Mouse (Mus musculus) MEL (cell line): ENCODE measurements around the gene Lrrc20.

Experiments used
- CHD1 ChIP-seq: IDR thresholded peaks from 2 replicates; pipeline ENCODE4 v1.6.1; 2012; ENCODE audit warnings: low read depth, mild to moderate bottlenecking, inconsistent platforms, low read length, improper control_type of control experiment
- CTCF ChIP-seq, 3 experiments: IDR thresholded peaks in 2 of 3; conservative IDR thresholded peaks in 1 of 3; 2 replicates each; pipeline ENCODE4 v1.5.1; 2011 to 2012; ENCODE audit warnings: low read length in 3 of 3, low read depth in 2 of 3, mild to moderate bottlenecking in 2 of 3, improper control_type of control experiment in 1 of 3, inconsistent platforms in 1 of 3, mixed read lengths in 1 of 3, moderate library complexity in 1 of 3; ENCODE audit not compliant: control insufficient read depth in 1 of 3, insufficient read depth in 1 of 3, poor library complexity in 1 of 3, severe bottlenecking in 1 of 3
- EP300 ChIP-seq, 2 experiments: IDR thresholded peaks; 2 replicates each; pipeline ENCODE4 v1.6.1; 2011; ENCODE audit warnings: improper control_type of control experiment in 2 of 2, low read length in 2 of 2, low read depth in 1 of 2, mild to moderate bottlenecking in 1 of 2
- GABPA ChIP-seq: IDR thresholded peaks from 2 replicates; pipeline ENCODE4 v1.6.1; 2012; ENCODE audit warnings: low read depth, mild to moderate bottlenecking, inconsistent platforms, low read length, improper control_type of control experiment, moderate library complexity
- JUND ChIP-seq: IDR thresholded peaks from 2 replicates; pipeline ENCODE4 v1.6.1; 2011; ENCODE audit warnings: low read depth, mild to moderate bottlenecking, improper control_type of control experiment, low read length
- KAT2A ChIP-seq: conservative IDR thresholded peaks from 2 replicates; pipeline ENCODE4 v1.6.1; 2012; ENCODE audit warnings: low read depth, low read length, improper control_type of control experiment, inconsistent platforms
- MAX ChIP-seq: IDR thresholded peaks from 2 replicates; pipeline ENCODE4 v1.6.1; 2011; ENCODE audit warnings: low read length, improper control_type of control experiment
- POLR2A ChIP-seq, 2 experiments: IDR thresholded peaks; 2 replicates each; pipeline ENCODE4 v1.6.1; 2011 to 2012; ENCODE audit warnings: low read length in 2 of 2, mild to moderate bottlenecking in 2 of 2, control low read depth in 1 of 2, improper control_type of control experiment in 1 of 2, low read depth in 1 of 2, moderate library complexity in 1 of 2; ENCODE audit not compliant: control insufficient read depth in 1 of 2, insufficient read depth in 1 of 2, poor library complexity in 1 of 2
- TCF12 ChIP-seq: IDR thresholded peaks from 2 replicates; pipeline ENCODE4 v1.6.1; 2014; ENCODE audit warnings: low read depth, mild to moderate bottlenecking, inconsistent platforms, low read length, improper control_type of control experiment, moderate library complexity
- USF2 ChIP-seq, 2 experiments: IDR thresholded peaks; 2 replicates each; pipeline ENCODE4 v1.6.1; 2011 to 2012; ENCODE audit warnings: improper control_type of control experiment in 2 of 2, low read length in 2 of 2, borderline replicate concordance in 1 of 2, inconsistent platforms in 1 of 2, low read depth in 1 of 2, mild to moderate bottlenecking in 1 of 2; ENCODE audit not compliant: insufficient read depth in 1 of 2
- ZMIZ1 ChIP-seq: IDR thresholded peaks from 2 replicates; pipeline ENCODE4 v1.6.1; 2012; ENCODE audit warnings: low read depth, mild to moderate bottlenecking, inconsistent platforms, low read length, improper control_type of control experiment, moderate library complexity

GRCm38 (mm10) chr10:61625381-61626257 is 150.0 kb downstream of the Lrrc20 start:
- no peak for TF ChIP-seq KAT2A
- TF ChIP-seq CHD1: no peak
- no peak for TF ChIP-seq EP300 (IDR thresholded peaks at IDR 0.05; ENCODE audit: low read depth in 1 of 2, low read length in 2 of 2)
- no peak for TF ChIP-seq CTCF (IDR thresholded peaks at IDR 0.05 in 2 of 3, conservative IDR thresholded peaks at IDR 0.05 in 1 of 3; ENCODE audit: control insufficient read depth in 1 of 3, insufficient read depth in 1 of 3, low read depth in 2 of 3, low read length in 3 of 3, poor library complexity in 1 of 3, severe bottlenecking in 1 of 3)
- no peak for TF ChIP-seq POLR2A (IDR thresholded peaks at IDR 0.05; ENCODE audit: control insufficient read depth in 1 of 2, insufficient read depth in 1 of 2, low read depth in 1 of 2, low read length in 2 of 2, poor library complexity in 1 of 2)
- no peak for TF ChIP-seq MAX
- TF ChIP-seq ZMIZ1: no peak
- no peak for TF ChIP-seq GABPA
- TF ChIP-seq JUND: no peak
- no peak for TF ChIP-seq USF2 (IDR thresholded peaks at IDR 0.05; ENCODE audit: borderline replicate concordance in 1 of 2, insufficient read depth in 1 of 2, low read depth in 1 of 2, low read length in 2 of 2)
- TF ChIP-seq TCF12: no peak
